Mouse (Mus musculus) thymus, postnatal 4 days (tissue): ENCODE results near the gene 4930426L09Rik.

Experiments
- DNase-seq: peaks from one replicate; pipeline ENCODE4 v3.0.0; 2021

The 4930426L09Rik gene

GRCm38 (mm10) chr2:18998054-18998478, at the start of gene 4930426L09Rik, which contains the start of gene Pip4k2a:
Gene 4930426L09Rik, plus strand, starts transcription at chr2:18998343.
Gene Pip4k2a, minus strand, starts transcription at chr2:18998126.
- peak; percentile 98 for DNase-seq

- no peak for DNase-seq
Measured at GRCm38 (mm10) chr2:18948741-18949140, 49.4 kb upstream of the 4930426L09Rik start.

- no peak for DNase-seq
Measured at GRCm38 (mm10) chr2:18950758-18951157, 47.4 kb upstream of the 4930426L09Rik start.

GRCm38 (mm10) chr2:18952102-18952673, 46.0 kb upstream of the 4930426L09Rik start:
- peak; percentile 64 for DNase-seq

- DNase-seq: no peak
Measured at GRCm38 (mm10) chr2:18954422-18954821, 43.7 kb upstream of the 4930426L09Rik start.

- no peak for DNase-seq
Measured at GRCm38 (mm10) chr2:18955022-18955421, 43.1 kb upstream of the 4930426L09Rik start.

- peak; percentile 45 for DNase-seq
Measured at GRCm38 (mm10) chr2:18955671-18956070, 42.5 kb upstream of the 4930426L09Rik start.

- no peak for DNase-seq
Measured at GRCm38 (mm10) chr2:18956424-18956823, 41.7 kb upstream of the 4930426L09Rik start.

GRCm38 (mm10) chr2:18956945-18957344, 41.2 kb upstream of the 4930426L09Rik start:
- DNase-seq: no peak

- peak; percentile 60 for DNase-seq
Measured at GRCm38 (mm10) chr2:18957459-18957858, 40.7 kb upstream of the 4930426L09Rik start.

- peak; percentile 46 for DNase-seq
Measured at GRCm38 (mm10) chr2:18958044-18958443, 40.1 kb upstream of the 4930426L09Rik start.

- DNase-seq: no peak
Measured at GRCm38 (mm10) chr2:18958501-18958900, 39.6 kb upstream of the 4930426L09Rik start.

- no peak for DNase-seq
Measured at GRCm38 (mm10) chr2:18959008-18959407, 39.1 kb upstream of the 4930426L09Rik start.

- DNase-seq: no peak
Measured at GRCm38 (mm10) chr2:18959558-18959957, 38.6 kb upstream of the 4930426L09Rik start.

GRCm38 (mm10) chr2:18960376-18960973, 37.7 kb upstream of the 4930426L09Rik start:
- no peak for DNase-seq

GRCm38 (mm10) chr2:18962502-18962901, 35.6 kb upstream of the 4930426L09Rik start:
- DNase-seq: no peak

GRCm38 (mm10) chr2:18963286-18964040, 34.7 kb upstream of the 4930426L09Rik start:
- peak; percentile 50 for DNase-seq

- no peak for DNase-seq
Measured at GRCm38 (mm10) chr2:18965108-18965507, 33.0 kb upstream of the 4930426L09Rik start.

- DNase-seq: no peak
Measured at GRCm38 (mm10) chr2:18965950-18966349, 32.2 kb upstream of the 4930426L09Rik start.

GRCm38 (mm10) chr2:18966566-18966965, 31.6 kb upstream of the 4930426L09Rik start:
- no peak for DNase-seq

GRCm38 (mm10) chr2:18967451-18968063, 30.6 kb upstream of the 4930426L09Rik start:
- DNase-seq: peak; percentile 62

GRCm38 (mm10) chr2:18969066-18969681, 29.0 kb upstream of the 4930426L09Rik start:
- no peak for DNase-seq

- DNase-seq: no peak
Measured at GRCm38 (mm10) chr2:18970461-18970860, 27.7 kb upstream of the 4930426L09Rik start.
